Mouse (Mus musculus) brain, embryonic 14.5 days (tissue): Measurements from ENCODE around the gene Hs3st5.
"Not testable (repeated sequence)": the region's sequence is repeated elsewhere in the genome, so short reads cannot be mapped to it uniquely, and the experiment has no call there.

Experiments used
- CTCF ChIP-seq: fragments of 200-500 bp; IDR thresholded peaks from 2 replicates; pipeline ENCODE4 v1.5.1; 2012; ENCODE audit warnings: inconsistent platforms, mild to moderate bottlenecking, moderate library complexity, borderline replicate concordance; ENCODE audit not compliant: insufficient read depth, insufficient read length; ENCODE audit errors: extremely low read depth
- POLR2A ChIP-seq: fragments of 200-500 bp; IDR thresholded peaks from 2 replicates; pipeline ENCODE4 v1.6.1; 2012; ENCODE audit warnings: mild to moderate bottlenecking, inconsistent platforms, borderline replicate concordance; ENCODE audit not compliant: poor library complexity, insufficient read depth, insufficient read length, severe bottlenecking; ENCODE audit errors: extremely low read depth

DNA sequence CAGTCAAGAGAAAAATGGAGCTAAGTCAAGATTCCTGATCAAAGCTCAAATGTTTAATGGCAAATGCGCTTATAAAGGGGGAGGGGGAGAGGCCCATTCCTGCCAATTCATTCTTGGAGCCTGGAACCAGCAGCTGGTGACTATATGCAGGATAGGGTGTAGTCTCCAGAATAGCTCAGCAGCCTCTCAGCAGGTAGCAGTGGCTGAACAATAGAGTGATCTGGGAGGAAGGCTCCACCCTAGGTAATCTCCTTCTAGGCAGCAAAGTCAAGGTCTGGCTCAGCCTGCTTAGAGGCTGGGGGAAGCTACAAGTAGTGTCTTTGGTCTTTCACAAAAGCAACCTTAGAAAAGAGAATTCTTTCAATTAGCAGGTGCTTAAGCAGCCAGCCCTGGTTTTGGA, 104.8 kb downstream of the Hs3st5 start:
- not testable (repeated sequence) for TF ChIP-seq CTCF, POLR2A
